Mouse (Mus musculus) kidney, postnatal 4 days (tissue): ENCODE results near the gene Rrm2.
"Not testable (repeated sequence)": the region's sequence is repeated elsewhere in the genome, so short reads cannot be mapped to it uniquely, and the experiment has no call there.

Experiments used
- DNase-seq, 2 experiments: peaks; one replicate each; pipeline ENCODE4 v3.0.0; 2021; ENCODE audit warnings: mixed read lengths in 2 of 2

Gene Rrm2

DNA sequence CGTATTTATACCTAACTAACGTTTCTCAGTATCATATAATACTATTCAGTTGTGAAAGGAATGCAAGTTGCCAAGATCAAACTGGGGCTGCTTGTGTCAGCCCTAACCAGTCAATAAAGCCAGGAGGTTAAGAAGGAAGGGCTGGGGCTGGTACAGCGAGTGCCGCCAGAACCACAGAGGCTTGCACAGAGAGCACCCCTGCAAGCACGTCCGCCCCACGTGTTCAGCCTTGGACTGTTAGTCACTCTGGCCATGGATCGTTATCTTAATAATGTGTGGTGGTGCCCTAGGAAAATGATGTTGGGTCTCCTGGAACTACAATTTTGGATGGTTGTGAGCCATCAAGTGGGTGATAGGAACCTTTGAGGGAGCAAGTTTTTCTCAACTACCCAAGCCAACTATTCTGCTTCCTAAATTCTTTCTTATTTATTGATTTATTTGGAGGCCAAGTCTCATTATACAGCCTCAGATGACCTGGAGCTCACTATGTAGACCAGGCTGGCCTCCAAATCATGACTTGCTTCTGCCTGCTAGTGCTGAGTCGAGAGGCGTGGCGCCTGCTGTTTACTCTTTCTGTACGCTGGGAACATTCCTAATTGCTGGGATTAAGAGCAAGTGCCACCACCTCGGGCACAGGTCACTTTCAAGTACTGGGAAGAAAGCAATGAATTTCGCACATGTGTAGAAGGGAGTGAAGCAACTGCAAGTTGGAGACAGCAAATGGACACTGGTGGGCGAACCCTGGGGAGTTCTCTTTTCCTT, 2.4 kb upstream of the Rrm2 start:
- DNase-seq, result no peak

DNA sequence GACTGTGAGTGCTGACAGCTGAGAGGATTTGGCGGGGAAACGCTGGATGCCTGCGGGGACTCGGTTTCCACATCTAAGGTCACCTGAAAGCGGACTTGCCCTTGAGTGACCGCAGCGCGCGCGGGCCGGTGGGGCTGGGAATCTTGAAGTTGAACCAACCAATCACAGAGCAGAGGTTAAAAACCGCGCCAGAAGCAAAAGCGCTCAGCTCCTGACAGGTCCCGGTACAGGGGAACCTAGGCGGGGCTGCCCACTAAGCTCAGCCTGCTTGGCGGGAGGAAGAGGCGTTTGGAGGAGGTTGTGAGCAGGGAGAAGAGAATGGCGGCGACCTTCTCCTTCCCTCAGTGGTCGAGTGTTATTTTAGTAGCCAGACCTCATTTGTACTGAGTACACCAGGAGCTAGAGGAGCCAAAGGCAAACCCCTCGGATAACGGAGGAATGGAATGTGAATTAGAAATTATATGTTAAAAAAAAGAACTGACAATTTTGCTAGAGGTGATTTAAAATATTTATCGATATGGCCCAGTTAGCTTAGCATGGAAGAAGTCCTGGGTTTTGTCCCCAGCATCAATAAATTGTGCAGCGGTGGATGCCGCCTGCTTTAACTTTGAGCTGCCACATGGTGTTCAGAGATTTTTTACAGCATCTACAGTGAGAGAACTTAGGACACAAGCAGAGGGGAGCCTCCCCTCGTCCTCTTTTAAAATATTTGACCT, 1.1 kb upstream of the Rrm2 start:
- DNase-seq, result peak; percentile 72 to 81

DNA sequence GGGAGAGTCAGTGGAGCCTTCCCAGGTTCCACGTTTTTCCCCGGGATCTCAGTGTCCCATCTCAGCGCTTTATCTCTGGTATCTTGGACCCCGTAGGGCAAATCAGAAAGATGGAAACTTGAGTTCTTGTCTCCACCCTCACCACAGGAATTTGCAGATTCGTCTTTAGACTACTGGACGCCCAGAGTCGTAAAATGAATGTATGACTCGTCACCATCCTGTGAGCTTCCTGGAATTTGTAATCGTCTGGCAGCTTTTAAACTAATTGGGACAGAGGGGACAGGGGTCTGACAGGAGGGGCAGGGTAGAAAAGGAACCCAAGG, 600 bp upstream of the Rrm2 start:
- peak in 1 of 2 experiments; percentile 27 for DNase-seq

DNA sequence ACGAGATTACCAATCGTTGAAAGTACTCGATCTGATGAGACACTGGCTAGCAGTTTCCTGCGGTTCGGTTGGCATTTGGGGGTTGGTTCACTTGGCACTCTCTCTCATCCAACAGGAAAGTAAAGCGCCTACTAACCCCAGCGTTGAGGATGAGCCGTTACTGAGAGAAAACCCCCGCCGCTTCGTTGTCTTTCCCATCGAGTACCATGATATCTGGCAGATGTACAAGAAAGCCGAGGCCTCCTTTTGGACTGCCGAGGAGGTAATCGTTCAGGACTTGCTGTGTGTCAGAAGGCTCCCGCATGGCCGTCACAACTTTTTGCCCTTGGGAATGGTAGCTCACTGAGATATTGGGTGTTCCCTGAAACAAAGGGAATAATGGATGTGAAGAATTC, 780 bp downstream of the Rrm2 start:
- peak in 1 of 2 experiments; percentile 46 for DNase-seq

DNA sequence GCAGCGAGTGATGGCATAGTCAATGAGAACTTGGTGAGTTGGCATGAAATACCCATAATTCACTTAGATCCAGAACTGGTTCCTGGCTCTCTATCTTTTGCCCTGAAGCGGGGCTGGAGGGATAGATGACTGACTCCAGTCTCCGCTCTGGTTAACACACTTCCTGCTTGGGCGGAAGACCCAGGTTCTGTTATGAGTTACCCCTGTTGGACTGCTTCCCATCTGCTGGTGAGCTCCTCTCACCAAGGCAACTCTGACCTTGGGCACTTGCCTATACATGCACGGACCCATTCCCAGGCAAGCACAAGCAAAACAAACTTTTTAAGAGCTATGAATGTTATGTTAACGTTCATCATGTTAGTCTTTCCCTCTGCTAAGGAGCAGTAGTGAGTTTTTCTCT, 1.4 kb downstream of the Rrm2 start:
- peak in 1 of 2 experiments; percentile 51 for DNase-seq

DNA sequence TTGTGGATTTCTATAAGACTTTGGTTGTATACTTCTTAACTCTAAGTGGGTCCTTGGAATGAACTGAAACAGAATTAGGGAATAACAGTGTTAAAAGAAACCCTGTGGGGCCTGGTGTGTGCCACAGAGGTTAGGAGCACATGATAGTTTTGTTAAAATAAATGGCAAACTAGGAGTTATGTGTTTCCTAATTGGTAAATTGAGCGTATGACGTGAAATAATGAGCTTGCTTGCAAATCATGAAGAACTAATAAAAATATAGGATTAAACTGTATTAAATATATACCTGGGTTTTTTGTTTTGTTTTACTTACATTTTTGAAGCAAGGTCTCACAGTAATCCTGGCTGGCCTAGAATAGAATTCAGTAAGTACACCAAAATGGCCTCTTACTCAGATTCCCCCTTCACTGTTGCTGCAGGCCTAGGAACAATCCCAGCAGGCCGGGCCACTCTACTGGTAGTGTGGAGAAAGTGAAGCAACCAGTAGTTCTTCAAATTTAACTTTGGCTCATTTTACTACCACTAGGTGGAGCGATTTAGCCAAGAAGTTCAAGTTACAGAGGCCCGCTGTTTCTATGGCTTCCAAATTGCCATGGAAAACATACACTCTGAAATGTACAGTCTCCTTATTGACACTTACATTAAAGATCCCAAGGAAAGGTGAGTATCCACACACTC, 1.9 kb downstream of the Rrm2 start:
- DNase-seq, result peak; percentile 71 to 82

DNA sequence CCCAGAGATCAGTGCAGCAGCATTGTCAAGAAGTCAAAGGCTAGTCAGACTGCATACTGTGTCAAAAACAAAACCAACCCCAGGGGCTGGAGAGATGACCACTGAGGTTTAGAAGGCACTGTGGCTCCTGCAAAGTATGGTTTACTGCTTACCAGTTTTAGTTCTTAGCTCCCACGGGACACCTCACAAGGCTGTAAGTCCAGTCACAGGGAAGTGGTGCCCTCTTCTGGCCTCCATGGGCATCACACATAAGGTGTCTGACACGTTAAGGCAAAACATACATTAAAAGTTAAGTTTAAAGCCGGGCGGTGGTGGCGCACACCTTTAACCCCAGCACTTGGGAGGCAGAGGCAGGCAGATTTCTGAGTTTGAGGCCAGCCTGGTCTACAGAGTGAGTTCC, 2.6 kb downstream of the Rrm2 start:
- DNase-seq, result peak; percentile 45 to 64

DNA sequence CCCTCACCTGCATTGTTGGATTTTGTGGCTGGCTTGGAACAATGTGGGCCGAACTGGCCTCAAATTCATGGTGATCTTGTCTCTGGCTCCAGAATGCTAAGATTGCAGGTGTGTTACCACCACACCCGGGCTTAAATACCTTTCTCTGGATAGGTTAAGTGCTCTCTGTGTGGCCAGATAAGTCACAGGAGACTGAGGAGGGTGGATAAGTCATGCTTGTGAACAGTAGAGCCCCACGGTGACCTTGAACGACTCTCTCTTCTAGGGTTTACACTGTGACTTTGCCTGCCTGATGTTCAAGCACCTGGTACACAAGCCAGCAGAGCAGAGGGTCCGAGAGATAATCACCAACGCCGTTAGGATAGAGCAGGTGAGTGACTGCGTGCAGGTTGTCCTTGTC, 4.4 kb downstream of the Rrm2 start:
- DNase-seq, result no peak

DNA sequence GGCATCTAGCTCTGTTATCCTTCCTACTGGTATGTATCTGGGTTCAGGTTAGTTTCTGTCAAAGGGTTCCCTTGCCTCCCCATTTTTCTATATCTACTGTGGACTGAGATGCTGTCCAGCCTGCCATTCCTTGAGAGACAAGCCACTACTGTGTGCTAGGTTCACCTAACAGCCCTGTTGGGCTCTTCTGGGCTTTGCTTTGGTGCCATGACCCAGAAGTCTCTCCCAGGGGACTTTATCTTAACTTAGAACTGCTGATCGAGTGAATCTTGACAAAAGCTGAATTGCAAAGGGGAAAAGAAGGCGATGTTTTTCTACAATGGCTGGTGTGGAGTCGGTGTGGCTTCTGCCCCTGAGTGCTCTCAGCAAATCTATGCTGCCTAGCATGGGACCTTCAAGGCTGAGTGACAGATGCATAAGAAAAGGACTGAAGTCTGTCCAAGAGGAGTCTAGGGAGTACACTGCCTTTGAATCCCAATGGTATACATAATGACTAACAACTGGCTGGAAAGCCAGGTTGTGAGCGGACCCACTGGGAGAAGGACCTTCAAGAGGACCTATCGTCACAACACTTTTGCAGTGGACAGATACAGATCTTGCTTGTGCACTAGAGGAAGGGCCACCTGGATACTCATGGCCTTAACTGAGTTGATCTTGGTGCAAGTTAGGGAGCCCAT, 6.7 kb downstream of the Rrm2 start:
- no peak for DNase-seq

DNA sequence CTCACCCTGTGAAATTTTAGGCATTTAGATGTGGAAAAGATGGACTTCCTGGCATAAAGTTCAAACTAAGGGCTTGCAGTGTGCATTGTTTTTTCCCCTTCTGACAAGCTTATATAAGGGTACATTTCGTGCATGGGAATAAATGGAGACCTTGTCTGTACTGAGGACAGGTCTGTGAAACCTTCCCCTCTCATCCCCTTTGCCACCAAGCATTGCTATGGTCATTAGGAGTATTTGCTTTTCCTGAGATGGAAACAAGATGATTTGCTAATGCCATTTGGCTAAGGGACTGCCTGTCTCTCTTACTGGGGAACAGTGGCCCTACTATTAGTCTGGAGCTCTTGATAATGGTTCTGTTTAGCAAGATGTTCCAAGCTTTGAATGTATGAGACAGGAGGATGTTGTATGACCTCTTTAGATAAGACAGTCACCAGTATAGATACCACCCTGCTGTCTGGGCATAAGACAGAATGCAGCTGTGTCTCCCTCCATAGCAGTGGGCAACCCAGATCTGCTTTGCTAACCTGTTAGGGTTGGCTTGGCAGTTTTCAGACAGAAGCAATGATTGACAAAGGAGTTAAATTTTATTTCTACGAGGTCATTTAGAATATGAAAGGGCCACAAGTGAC, 7.3 kb downstream of the Rrm2 start:
- no peak for DNase-seq

DNA sequence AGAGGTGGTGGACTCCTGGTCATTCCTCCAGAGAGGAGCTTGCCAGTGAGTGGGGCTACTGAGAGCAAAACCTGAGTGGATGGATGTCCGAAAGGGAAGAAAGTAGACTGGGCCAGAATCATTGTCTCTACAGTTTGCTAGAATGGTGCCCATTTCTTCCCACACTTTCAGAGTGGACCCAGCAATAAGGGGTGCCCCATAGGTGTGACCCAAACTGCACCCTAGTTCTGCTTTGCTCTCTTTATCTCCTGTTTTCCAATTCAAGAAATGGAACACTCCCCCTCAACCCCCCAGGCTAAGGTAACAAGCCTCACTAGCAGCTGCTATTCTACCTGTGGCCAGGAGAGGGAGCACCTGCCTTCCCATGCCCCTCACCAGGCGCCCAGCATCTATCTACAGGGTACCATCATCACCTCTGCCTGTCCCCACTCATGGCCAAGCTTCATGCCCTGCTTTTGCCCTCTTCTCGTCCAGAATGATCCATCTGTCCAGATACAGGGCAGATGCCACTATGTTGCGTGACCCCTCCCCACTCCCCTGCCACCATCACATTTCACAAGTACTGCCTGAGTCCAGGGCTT, 8.8 kb downstream of the Rrm2 start:
- peak; percentile 68 to 76 for DNase-seq

DNA sequence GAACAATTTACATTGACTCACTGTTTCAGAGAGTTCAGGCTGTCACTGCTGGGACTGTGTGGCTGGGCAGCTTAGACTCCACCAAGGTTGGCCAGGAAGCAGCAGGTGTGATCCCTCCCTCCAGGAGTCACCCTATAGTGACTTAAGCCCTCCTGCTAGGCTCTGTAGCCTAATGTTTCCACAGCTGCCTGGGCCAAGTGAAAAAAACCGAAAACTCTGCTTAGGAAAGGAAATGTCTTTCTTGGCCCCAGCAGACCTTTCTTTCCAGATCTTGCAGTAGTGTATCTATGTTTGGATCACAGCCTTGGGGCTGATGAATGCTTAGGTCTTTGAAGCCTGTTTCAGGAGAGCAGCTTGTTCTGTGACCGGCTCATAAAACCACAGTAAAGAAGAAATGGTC, 15.4 kb downstream of the Rrm2 start:
- DNase-seq, result no peak

DNA sequence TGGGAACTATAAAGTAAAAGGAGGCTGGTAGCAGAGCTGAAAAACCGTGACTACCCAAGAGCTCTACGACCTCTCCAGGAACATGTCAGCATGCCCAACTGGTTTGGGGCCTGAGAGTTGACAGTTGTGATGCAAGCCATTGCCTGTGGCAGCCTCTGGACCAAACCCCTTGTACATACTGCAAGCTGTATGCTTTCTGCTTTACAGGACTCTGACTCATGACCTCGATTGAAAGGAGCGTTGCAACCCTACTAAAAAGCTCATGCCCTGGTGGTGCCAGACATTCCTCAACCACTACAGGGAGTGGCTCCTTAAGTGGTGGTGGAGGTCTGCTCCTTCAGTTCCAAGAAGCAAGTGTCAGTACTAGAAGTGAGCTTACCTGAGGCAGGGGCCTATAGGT, 15.8 kb downstream of the Rrm2 start:
- DNase-seq, result peak in 1 of 2 experiments; percentile 19

DNA sequence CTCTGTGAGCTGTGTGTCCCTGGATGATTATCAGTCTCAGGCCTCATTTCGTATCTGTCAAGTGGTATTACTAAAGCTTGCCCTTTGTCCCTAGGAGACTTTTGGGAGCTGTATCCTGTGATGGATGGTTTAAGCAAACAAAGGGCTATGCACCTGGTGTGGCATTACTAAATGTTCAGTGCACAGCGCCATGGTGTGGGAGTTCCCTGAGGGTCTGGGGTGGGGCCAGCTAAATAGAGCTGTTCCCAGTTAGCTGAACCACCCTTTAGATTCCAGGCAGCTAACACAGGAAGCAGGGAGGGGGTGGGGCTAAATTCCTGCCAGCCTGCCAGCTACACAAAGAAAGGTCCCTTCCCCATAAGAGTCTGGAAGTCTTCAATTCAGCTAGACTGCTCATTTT, 16.3 kb downstream of the Rrm2 start:
- peak; percentile 61 to 77 for DNase-seq

DNA sequence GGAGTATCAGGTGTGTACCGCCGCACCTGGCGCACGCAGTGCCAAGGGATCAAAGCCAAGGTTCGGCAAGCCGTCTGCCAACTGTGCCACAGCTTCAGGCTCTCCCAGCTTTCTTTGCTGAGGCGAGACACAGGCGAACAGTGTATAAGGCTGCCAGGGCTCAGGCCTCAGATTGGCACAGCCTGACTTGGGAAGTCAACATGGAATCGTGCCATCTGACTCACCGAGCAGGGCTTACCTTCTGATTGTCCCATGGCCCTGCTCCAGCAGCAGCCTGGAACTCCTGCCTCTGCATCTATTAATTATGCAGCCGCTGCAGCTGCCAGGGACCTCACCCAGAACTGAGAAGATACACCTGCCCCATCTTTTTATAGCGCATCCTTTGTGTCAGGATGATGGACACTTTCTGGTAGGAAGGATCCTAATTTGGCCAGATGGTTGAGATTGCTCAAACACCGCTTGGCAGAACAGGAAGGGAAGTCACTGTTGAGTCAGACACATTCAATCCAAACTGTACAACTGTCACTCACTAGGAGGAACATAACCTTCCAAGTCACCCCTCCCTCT, 26.9 kb downstream of the Rrm2 start:
- no peak for DNase-seq

DNA sequence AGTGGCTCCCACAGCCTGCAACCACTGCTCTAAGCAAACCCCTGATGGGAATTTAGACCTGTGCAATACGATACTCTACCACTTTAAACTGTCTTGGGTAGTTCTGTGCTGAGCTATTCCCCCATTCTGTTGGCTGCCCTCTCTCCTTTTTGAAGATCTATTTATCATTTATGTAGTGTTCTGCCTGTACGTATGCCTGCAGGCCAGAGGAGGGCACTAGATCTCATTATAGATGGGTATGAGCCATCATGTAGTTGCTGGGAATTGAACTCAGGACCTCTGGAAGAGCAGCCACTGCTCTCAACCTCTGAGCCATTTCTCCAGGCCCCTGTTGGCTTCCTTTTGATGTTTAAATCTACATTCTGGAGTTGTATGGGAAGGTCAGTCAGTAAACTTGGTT, 28.9 kb downstream of the Rrm2 start:
- DNase-seq, result no peak

DNA sequence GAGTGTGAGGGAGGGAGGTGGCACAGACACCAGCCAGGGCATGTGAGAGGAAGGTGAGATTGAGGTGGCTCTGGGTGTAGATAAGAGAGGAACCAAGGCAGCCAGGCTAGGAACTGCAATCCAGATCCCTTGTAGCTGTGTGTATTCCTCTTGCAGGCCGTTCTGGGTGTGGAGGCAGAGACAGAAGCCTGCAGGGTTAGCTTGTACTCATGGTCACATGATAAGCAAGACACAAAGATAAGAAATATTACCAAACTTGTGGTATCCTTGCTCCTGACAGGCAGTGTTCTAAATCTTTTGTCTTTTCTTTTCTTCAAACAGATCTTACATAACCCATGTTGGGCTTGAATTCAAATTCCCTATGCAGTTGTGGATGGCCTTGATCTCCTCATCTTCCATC, 31.9 kb downstream of the Rrm2 start:
- no peak for DNase-seq

DNA sequence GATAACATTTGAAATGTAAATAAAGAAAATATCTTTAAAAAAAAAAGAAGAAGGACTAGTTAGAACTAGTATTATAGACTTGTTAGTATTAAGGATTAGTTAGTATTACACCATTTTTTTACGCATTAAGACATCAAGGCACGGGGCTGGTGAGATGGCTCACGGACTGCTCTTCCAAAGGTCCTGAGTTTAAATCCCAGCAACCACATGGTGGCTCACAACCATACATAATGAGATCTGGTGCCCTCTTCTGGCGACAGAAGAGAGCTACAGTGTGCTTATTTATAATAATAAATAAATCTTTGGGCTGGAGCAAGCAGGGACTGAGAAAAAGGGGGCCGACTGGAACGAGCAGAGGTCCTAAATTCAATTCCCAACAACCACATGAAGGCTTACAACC, 33.5 kb downstream of the Rrm2 start:
- DNase-seq, result not testable (repeated sequence)

DNA sequence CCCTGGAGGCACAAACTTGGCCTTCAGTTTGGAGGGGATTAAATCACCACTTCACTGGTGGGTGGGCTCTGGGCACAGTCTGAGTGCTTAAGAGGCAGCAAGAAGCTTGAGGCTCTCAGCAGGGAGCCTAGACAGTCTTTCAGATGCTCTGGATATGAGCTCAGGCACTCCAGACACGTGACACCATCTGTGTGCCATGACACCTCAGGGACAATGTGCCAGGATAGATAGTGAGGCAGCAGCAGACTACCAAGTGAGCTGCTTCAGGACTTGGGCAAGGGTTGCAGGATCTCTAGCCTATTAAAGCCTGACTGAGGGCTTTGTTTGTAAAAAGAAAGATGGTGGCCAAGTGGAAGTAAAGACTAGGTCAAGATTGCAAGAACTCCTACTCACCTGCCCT, 36.3 kb downstream of the Rrm2 start:
- DNase-seq, result no peak

DNA sequence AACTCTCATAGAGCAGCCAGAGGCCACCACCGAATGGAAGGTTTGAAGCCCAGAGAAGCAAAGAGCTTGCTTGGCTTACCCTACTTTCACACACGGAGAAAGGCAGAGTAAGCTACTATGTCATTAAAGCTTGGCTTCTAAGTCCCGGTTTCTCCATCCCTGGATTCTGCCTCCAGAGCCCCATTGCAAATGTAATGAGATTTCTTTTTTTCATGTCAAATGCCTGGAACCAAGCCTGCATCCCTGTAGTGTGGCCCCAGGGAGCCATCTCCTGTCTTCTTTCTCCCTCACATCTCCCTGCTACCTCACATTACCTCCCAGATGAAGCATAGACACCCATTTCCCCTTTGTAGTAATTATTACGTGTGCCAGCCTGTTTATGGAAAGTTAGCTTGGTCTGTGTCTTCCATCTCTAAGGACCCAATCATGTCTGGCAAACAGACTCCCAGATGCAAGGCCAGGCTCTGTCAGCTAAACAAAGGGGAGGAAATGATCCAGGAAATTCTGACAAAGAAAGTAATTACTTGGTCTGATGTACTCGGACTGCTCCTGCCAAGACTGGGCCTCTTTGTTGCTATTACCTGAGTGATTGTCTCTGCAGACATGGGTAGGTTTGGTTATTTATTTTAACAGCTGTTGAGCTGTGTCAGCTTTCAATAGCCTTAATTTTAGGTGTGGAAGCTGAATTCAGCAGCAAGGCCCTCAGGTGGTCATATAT, 38.7 kb downstream of the Rrm2 start:
- no peak for DNase-seq

DNA sequence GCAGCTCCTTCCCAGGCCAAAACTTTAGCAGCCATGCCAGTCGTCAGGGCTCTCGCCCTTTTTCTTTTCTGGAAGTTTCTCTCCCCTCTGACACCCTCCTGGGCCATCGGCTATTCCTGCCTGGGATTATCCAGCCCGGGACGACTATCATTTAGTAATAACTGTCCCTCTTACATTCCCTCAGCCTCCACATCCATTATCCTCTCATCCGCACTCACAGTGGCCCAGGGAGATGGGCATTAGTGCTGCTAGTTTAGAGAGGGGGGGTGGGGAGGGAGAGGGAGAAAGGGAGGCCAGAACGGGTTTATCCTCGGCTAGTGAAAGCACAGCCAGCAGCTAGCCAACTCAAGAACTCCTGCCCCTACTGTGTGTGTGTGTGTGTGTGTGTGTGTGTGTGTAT, 39.3 kb downstream of the Rrm2 start:
- DNase-seq, result no peak

DNA sequence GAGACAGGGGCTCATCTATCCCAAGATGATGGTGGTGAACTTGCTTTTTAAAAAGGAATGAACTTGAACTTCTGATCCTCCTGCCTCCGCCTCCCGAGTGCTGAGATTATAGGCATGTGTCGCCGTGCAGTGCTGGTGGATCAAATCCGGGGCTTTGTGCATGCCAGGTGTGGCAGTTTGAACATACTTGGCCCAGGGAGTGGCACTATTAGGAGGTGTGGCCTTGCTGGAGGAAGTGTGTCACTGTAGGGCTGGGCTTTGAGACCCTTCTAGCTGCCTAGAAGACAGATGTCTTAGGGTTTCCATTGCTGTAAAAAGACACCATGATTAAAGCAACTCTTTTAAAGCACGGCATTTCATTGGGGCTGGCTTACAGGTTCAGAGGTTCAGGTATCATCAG, 42.5 kb downstream of the Rrm2 start:
- no peak for DNase-seq
